Mouse (Mus musculus): Measurements from ENCODE around the gene Edf1. TPM values are rescaled to one million over a fixed set of nuclear protein-coding genes. Genes with fewer than 3 reads are reported as not detected.

Edf1 gene
- polyA plus RNA-seq, 1 experiment from 2014 or later = 303 TPM

Other genes starting within 250 kb of the Edf1 start
- gene Grin1, start 238.7 kb upstream of the Edf1 start, polyA plus RNA-seq (2016; fragmentation: Nextera tagmentation; extraction: Ambion mirVana) = 0.44 TPM in 1 of 2 replicates, not detected in the other
- gene Man1b1, start 225.5 kb upstream of the Edf1 start, polyA plus RNA-seq (2016; fragmentation: Nextera tagmentation; extraction: Ambion mirVana) = 34.0 and 40.9 TPM in 2 replicates
- 11.3 TPM in 2 replicates for gene Dpp7, start 201.5 kb upstream of the Edf1 start, polyA plus RNA-seq (2016; fragmentation: Nextera tagmentation; extraction: Ambion mirVana)
- gene Uap1l1, start 192.2 kb upstream of the Edf1 start, polyA plus RNA-seq (2016; fragmentation: Nextera tagmentation; extraction: Ambion mirVana) = 10.7 and 11.2 TPM in 2 replicates
- 18.5 and 20.0 TPM in 2 replicates for gene Sapcd2, start 185.5 kb upstream of the Edf1 start, polyA plus RNA-seq (2016; fragmentation: Nextera tagmentation; extraction: Ambion mirVana)
- gene Entpd2, start 162.0 kb upstream of the Edf1 start, polyA plus RNA-seq (2016; fragmentation: Nextera tagmentation; extraction: Ambion mirVana) = 0.18 and 0.44 TPM in 2 replicates
- gene Npdc1, start 158.5 kb upstream of the Edf1 start, polyA plus RNA-seq (2016; fragmentation: Nextera tagmentation; extraction: Ambion mirVana) = 22.3 and 22.4 TPM in 2 replicates
- gene Fut7, start 134.6 kb upstream of the Edf1 start, polyA plus RNA-seq (2016; fragmentation: Nextera tagmentation; extraction: Ambion mirVana) = not detected in 2 replicates
- gene Abca2, start 129.1 kb upstream of the Edf1 start, polyA plus RNA-seq (2016; fragmentation: Nextera tagmentation; extraction: Ambion mirVana) = 4.8 and 5.0 TPM in 2 replicates
- gene Clic3, start 101.0 kb upstream of the Edf1 start, polyA plus RNA-seq (2016; fragmentation: Nextera tagmentation; extraction: Ambion mirVana) = 1.1 and 1.4 TPM in 2 replicates
- gene Paxx, start 96.8 kb upstream of the Edf1 start, polyA plus RNA-seq (2016; fragmentation: Nextera tagmentation; extraction: Ambion mirVana) = 22.1 and 22.7 TPM in 2 replicates
- gene Ptgds, start 87.8 kb upstream of the Edf1 start, polyA plus RNA-seq (2016; fragmentation: Nextera tagmentation; extraction: Ambion mirVana) = 2.4 and 2.6 TPM in 2 replicates
- not detected in 2 replicates for gene Lcn12, start 63.9 kb upstream of the Edf1 start, polyA plus RNA-seq (2016; fragmentation: Nextera tagmentation; extraction: Ambion mirVana)
- gene Fbxw5, start 57.1 kb upstream of the Edf1 start, polyA plus RNA-seq (2016; fragmentation: Nextera tagmentation; extraction: Ambion mirVana) = 82.7 and 83.3 TPM in 2 replicates
- gene C8g, start 56.1 kb upstream of the Edf1 start, polyA plus RNA-seq (2016; fragmentation: Nextera tagmentation; extraction: Ambion mirVana) = 2.4 and 3.3 TPM in 2 replicates
- 21.1 and 22.3 TPM in 2 replicates for gene Traf2, start 10.9 kb upstream of the Edf1 start, polyA plus RNA-seq (2016; fragmentation: Nextera tagmentation; extraction: Ambion mirVana)
- 1.2 and 3.5 TPM in 2 replicates for gene Mamdc4, start 17.0 kb downstream of the Edf1 start, polyA plus RNA-seq (2016; fragmentation: Nextera tagmentation; extraction: Ambion mirVana)
- 161 and 164 TPM in 2 replicates for gene Phpt1, start 17.4 kb downstream of the Edf1 start, polyA plus RNA-seq (2016; fragmentation: Nextera tagmentation; extraction: Ambion mirVana)
- 0.46 and 0.51 TPM in 2 replicates for gene Ajm1, start 23.9 kb downstream of the Edf1 start, polyA plus RNA-seq (2016; fragmentation: Nextera tagmentation; extraction: Ambion mirVana)
- 48.6 and 49.2 TPM in 2 replicates for gene Rabl6, start 50.7 kb downstream of the Edf1 start, polyA plus RNA-seq (2016; fragmentation: Nextera tagmentation; extraction: Ambion mirVana)
- gene Ccdc183, start 59.8 kb downstream of the Edf1 start, polyA plus RNA-seq (2016; fragmentation: Nextera tagmentation; extraction: Ambion mirVana) = 0.12 and 0.14 TPM in 2 replicates
- gene Tmem141, start 64.2 kb downstream of the Edf1 start, polyA plus RNA-seq (2016; fragmentation: Nextera tagmentation; extraction: Ambion mirVana) = 15.3 and 17.8 TPM in 2 replicates
- 0.63 and 1.1 TPM in 2 replicates for gene Fcna, start 70.2 kb downstream of the Edf1 start, polyA plus RNA-seq (2016; fragmentation: Nextera tagmentation; extraction: Ambion mirVana)
- not detected in 2 replicates for gene Lcn8, start 95.3 kb downstream of the Edf1 start, polyA plus RNA-seq (2016; fragmentation: Nextera tagmentation; extraction: Ambion mirVana)
- gene Lcn5, start 100.1 kb downstream of the Edf1 start, polyA plus RNA-seq (2016; fragmentation: Nextera tagmentation; extraction: Ambion mirVana) = not detected in 2 replicates
- not detected in 2 replicates for gene Lcn6, start 118.9 kb downstream of the Edf1 start, polyA plus RNA-seq (2016; fragmentation: Nextera tagmentation; extraction: Ambion mirVana)
- gene Lcn10, start 124.9 kb downstream of the Edf1 start, polyA plus RNA-seq (2016; fragmentation: Nextera tagmentation; extraction: Ambion mirVana) = not detected in 2 replicates
- gene Obp2a, start 142.2 kb downstream of the Edf1 start, polyA plus RNA-seq (2016; fragmentation: Nextera tagmentation; extraction: Ambion mirVana) = not detected in 2 replicates
- 57.5 and 58.9 TPM in 2 replicates for gene Bmyc, start 148.9 kb downstream of the Edf1 start, polyA plus RNA-seq (2016; fragmentation: Nextera tagmentation; extraction: Ambion mirVana)
- not detected in 2 replicates for gene Obp2b, start 179.2 kb downstream of the Edf1 start, polyA plus RNA-seq (2016; fragmentation: Nextera tagmentation; extraction: Ambion mirVana)
- gene Lcn3, start 207.7 kb downstream of the Edf1 start, polyA plus RNA-seq (2016; fragmentation: Nextera tagmentation; extraction: Ambion mirVana) = not detected in 2 replicates
- not detected in 2 replicates for gene Lcn11, start 219.2 kb downstream of the Edf1 start, polyA plus RNA-seq (2016; fragmentation: Nextera tagmentation; extraction: Ambion mirVana)
- not detected in 2 replicates for gene Gm13539, start 224.4 kb downstream of the Edf1 start, polyA plus RNA-seq (2016; fragmentation: Nextera tagmentation; extraction: Ambion mirVana)

Measured in heart, embryonic 12.5 days (tissue).